Mouse (Mus musculus) stomach, postnatal 0 days (tissue): ENCODE data around the gene Irf6.

Experiments
- CTCF ChIP-seq: IDR thresholded peaks from 2 replicates; pipeline ENCODE4 v1.5.1; 2016; ENCODE audit warnings: antibody characterized with exemption, low read depth, mild to moderate bottlenecking, moderate library complexity
- EP300 ChIP-seq: optimal IDR thresholded peaks from 2 replicates; pipeline ENCODE3; 2016; ENCODE audit warnings: antibody characterized with exemption

DNA sequence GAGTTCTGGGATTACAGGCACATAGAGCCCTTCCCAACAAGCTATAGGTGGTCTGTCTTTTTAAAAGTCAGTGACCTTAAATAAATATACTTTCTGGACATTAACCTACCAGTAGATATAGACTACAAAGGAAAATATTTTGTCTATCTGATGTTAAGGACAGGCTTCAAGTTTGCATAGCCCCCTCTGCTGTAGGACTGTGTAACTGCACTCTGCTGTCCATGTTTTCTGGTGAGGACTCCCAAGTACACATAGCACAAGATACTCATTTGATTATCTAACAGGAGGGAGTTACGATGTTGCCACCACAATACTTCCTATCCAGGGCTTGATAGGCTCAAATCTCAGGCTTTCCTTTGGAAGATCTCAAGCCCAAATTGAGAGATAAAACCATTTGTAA is 19.2 kb upstream of the Irf6 start:
- TF ChIP-seq CTCF: peak; percentile 48
- no peak for TF ChIP-seq EP300
